In genomic region chr4:88988363-88988762, GRCm38 (mm10) we compare ENCODE assay signal across 21 mouse cellular contexts.
DNase-seq lines count a peak whose midpoint lies in the region; ATAC-seq and TF ChIP-seq lines count a peak whose summit lies in the region.
"Had no signal": no experiment of that assay in that cellular context is flagged by ENCODE, and none has a peak within 500 bp of the region (broad histone marks: within the 10 kb centered on the region; RNA-seq: fewer than 3 reads in every experiment).

No protein-coding gene starts in this region.

- no peak overlapping the region for H3K27ac ChIP-seq in kidney, embryonic 14.5 days (ENCODE audit: low read depth, low read length)
- H3K27ac ChIP-seq in kidney, postnatal 0 days: no peak overlapping the region
- H3K27ac ChIP-seq: embryonic facial prominence, embryonic 12.5 days; embryonic facial prominence, embryonic 15.5 days; forebrain, embryonic 10.5 days; forebrain, embryonic 12.5 days had no signal

- WGBS in kidney, embryonic 14.5 days: 15% methylated on average over 4 of the region's 4 CpGs
- WGBS in kidney, postnatal 0 days: 6% methylated on average over 4 of the region's 4 CpGs

- ATAC-seq in kidney, embryonic 14.5 days (ENCODE audit: low FRiP score, low TSS enrichment): peak; percentile 55; the same call in 1 of the 2 replicates
- ATAC-seq in kidney, postnatal 0 days (replicated peaks; ENCODE audit: low FRiP score, low read depth): no peak
- ATAC-seq: forebrain, embryonic 14.5 days; forebrain, embryonic 16.5 days had no signal

- H3K4me2 ChIP-seq in kidney, embryonic 14.5 days (replicated peaks; ENCODE audit: low read depth, low read length): no peak overlapping the region
- H3K4me2 ChIP-seq in kidney, postnatal 0 days (ENCODE audit: low read length): no peak overlapping the region
- H3K4me2 ChIP-seq: embryonic facial prominence, embryonic 12.5 days; embryonic facial prominence, embryonic 15.5 days; forebrain, embryonic 12.5 days had no signal

- no peak for DNase-seq in kidney, adult 8-10 months
- peak; percentile 38 for DNase-seq in kidney, postnatal 0 days (ENCODE audit: low spot score)
- no peak for DNase-seq in kidney, adult 11 months
- DNase-seq: adrenal gland, adult 2 months; adrenal gland, postnatal 10 days; adrenal gland, postnatal 25 days; cerebellum, adult 11 months; cerebellum, adult 18-20 months; cerebellum, adult 8-10 months; cerebellum, adult 9-11 months; cerebellum, postnatal 14 days; cerebellum, postnatal 36 days; embryo, embryonic 11 days had no signal

- H3K9ac ChIP-seq in kidney, embryonic 14.5 days (ENCODE audit: low read depth, low read length): no peak overlapping the region
- no peak overlapping the region for H3K9ac ChIP-seq in kidney, postnatal 0 days (ENCODE audit: low read depth, low read length)
- H3K9ac ChIP-seq: embryonic facial prominence, embryonic 12.5 days; embryonic facial prominence, embryonic 15.5 days; forebrain, embryonic 12.5 days had no signal

- no peaks in the 10 kb centered on the region for H3K36me3 ChIP-seq in kidney, embryonic 14.5 days (ENCODE audit: control insufficient read depth, insufficient read depth, low read length)
- H3K36me3 ChIP-seq in kidney, postnatal 0 days (ENCODE audit: insufficient read depth, low read length): no peaks in the 10 kb centered on the region
- H3K36me3 ChIP-seq: embryonic facial prominence, embryonic 12.5 days; embryonic facial prominence, embryonic 15.5 days; forebrain, embryonic 10.5 days; forebrain, embryonic 12.5 days had no signal

- H3K9me3 ChIP-seq in kidney, embryonic 14.5 days (ENCODE audit: control insufficient read depth, low read length): no peaks in the 10 kb centered on the region
- H3K9me3 ChIP-seq in kidney, postnatal 0 days (replicated peaks; ENCODE audit: low read length): no peaks in the 10 kb centered on the region
- H3K9me3 ChIP-seq: embryonic facial prominence, embryonic 12.5 days; embryonic facial prominence, embryonic 15.5 days; forebrain, embryonic 10.5 days; forebrain, embryonic 12.5 days had no signal

- no peak overlapping the region for H3K4me3 ChIP-seq in kidney, embryonic 14.5 days (ENCODE audit: low read length)
- no peak overlapping the region for H3K4me3 ChIP-seq in kidney, postnatal 0 days (replicated peaks; ENCODE audit: low read depth, low read length)
- H3K4me3 ChIP-seq: embryonic facial prominence, embryonic 12.5 days; embryonic facial prominence, embryonic 15.5 days; erythroblast, embryonic 14.5 days; forebrain, embryonic 10.5 days; forebrain, embryonic 12.5 days had no signal

- no peak for TF ChIP-seq CTCF in kidney, postnatal 0 days (IDR thresholded peaks at IDR 0.05; ENCODE audit: low read depth)

- no peaks in the 10 kb centered on the region for H3K4me1 ChIP-seq in kidney, embryonic 14.5 days (ENCODE audit: control insufficient read depth, insufficient read depth, low read length)
- no peaks in the 10 kb centered on the region for H3K4me1 ChIP-seq in kidney, postnatal 0 days (replicated peaks; ENCODE audit: insufficient read depth, low read length)
- H3K4me1 ChIP-seq: embryonic facial prominence, embryonic 12.5 days; embryonic facial prominence, embryonic 15.5 days; forebrain, embryonic 10.5 days; forebrain, embryonic 12.5 days had no signal

- H3K27me3 ChIP-seq in kidney, embryonic 14.5 days (ENCODE audit: control insufficient read depth, insufficient read depth, low read length): no peaks in the 10 kb centered on the region
- no peaks in the 10 kb centered on the region for H3K27me3 ChIP-seq in kidney, postnatal 0 days (ENCODE audit: insufficient read depth, low read length)
- H3K27me3 ChIP-seq: embryonic facial prominence, embryonic 12.5 days; embryonic facial prominence, embryonic 15.5 days; forebrain, embryonic 12.5 days had no signal
